Mouse (Mus musculus) ES-Bruce4 (cell line): ENCODE data around the gene Dlst. TPM values are rescaled to one million over a fixed set of nuclear protein-coding genes. Genes with fewer than 3 reads are reported as not detected.
A peak's percentile ranks its signal among the peaks of the same experiment; 100 is the strongest.

ENCODE experiments used
- H3K27ac ChIP-seq: 2 replicates; pipeline ENCODE4 v1.5.1; 2012; ENCODE audit warnings: low read length, inconsistent platforms; ENCODE audit not compliant: insufficient read depth
- H3K27me3 ChIP-seq: 2 replicates; pipeline ENCODE4 v1.6.1; 2012; ENCODE audit warnings: mild to moderate bottlenecking, low read length, inconsistent platforms; ENCODE audit not compliant: control insufficient read depth, poor library complexity, insufficient read depth, severe bottlenecking
- H3K36me3 ChIP-seq: 2 replicates; pipeline ENCODE4 v1.6.1; 2012; ENCODE audit warnings: inconsistent platforms, mild to moderate bottlenecking, low read length, moderate library complexity; ENCODE audit not compliant: control insufficient read depth, poor library complexity, insufficient read depth, severe bottlenecking
- H3K4me1 ChIP-seq: one replicate; pipeline ENCODE4 v1.8.1; 2011; ENCODE audit warnings: low read length; ENCODE audit not compliant: control insufficient read depth, insufficient read depth
- H3K4me3 ChIP-seq: 2 replicates; pipeline ENCODE4 v1.5.1; 2011; ENCODE audit warnings: low read depth, mild to moderate bottlenecking, low read length
- H3K9ac ChIP-seq: 2 replicates; pipeline ENCODE4 v1.6.1; 2012; ENCODE audit warnings: low read depth, mild to moderate bottlenecking, inconsistent platforms; ENCODE audit not compliant: poor library complexity, severe bottlenecking
- H3K9me3 ChIP-seq: replicated peaks from 2 replicates; pipeline ENCODE4 v1.6.1; 2012; ENCODE audit warnings: mild to moderate bottlenecking, low read length, inconsistent platforms; ENCODE audit not compliant: control insufficient read depth, poor library complexity, insufficient read depth, severe bottlenecking
- CTCF ChIP-seq: IDR thresholded peaks from one replicate; pipeline ENCODE4 v1.8.1; 2011; ENCODE audit warnings: low read depth, low read length
- EP300 ChIP-seq: IDR thresholded peaks from 2 replicates; pipeline ENCODE4 v1.6.1; 2011; ENCODE audit warnings: low read depth, low read length; ENCODE audit not compliant: insufficient read depth
- POLR2A ChIP-seq: IDR thresholded peaks from one replicate; pipeline ENCODE4 v1.8.1; 2011; ENCODE audit warnings: low read length; ENCODE audit not compliant: insufficient read depth
- polyA plus RNA-seq: library from polyadenylated mRNA; stranded (reverse); fragments of >200 nt; gene quantifications from 2 replicates; pipeline ENCODE4 v1.2.4, GENCODE M21; 2011; ENCODE audit warnings: low read depth; ENCODE audit not compliant: missing spikeins, insufficient read depth, insufficient read length

Gene Dlst
- polyA plus RNA-seq, result 139 and 147 TPM in 2 replicates

GRCm38 (mm10) chr12:85110698-85111592, at the start of gene Dlst, which contains the start of gene Prox2:
Gene Dlst (plus strand): TSS chr12:85110833.
Gene Prox2 (minus strand): TSS chr12:85110759.
- Histone ChIP-seq H3K9ac (peak within 1 kb of the TSS; percentile 83), H3K27me3 (no peaks in the 10 kb centered on the region), H3K4me1 (no peaks in the 10 kb centered on the region), H3K27ac (no peak within 1 kb of the TSS), H3K4me3 (peak within 1 kb of the TSS; percentile 85), H3K36me3 (peaks cover 4% of the 10 kb centered on the region), H3K9me3 (no peaks in the 10 kb centered on the region)
- TF ChIP-seq EP300 (no peak), POLR2A (no peak), CTCF (no peak)

GRCm38 (mm10) chr12:85071043-85071442, 39.6 kb upstream of the Dlst start:
- Histone ChIP-seq H3K36me3 (peaks cover 18% of the 10 kb centered on the region), H3K27ac (no peak overlapping the region)
- TF ChIP-seq CTCF, result no peak
- no peak for TF ChIP-seq EP300
- no peak for TF ChIP-seq POLR2A

GRCm38 (mm10) chr12:85077100-85077499, 33.5 kb upstream of the Dlst start:
- Histone ChIP-seq H3K4me3 (no peak overlapping the region), H3K27me3 (no peaks in the 10 kb centered on the region), H3K9me3 (0 out of 2 replicates have a peak, but pooled peaks cover 4% of the 10 kb centered on the region), H3K36me3 (peaks cover 2% of the 10 kb centered on the region), H3K9ac (no peak overlapping the region), H3K4me1 (no peaks in the 10 kb centered on the region), H3K27ac (no peak overlapping the region)
- TF ChIP-seq EP300, result no peak
- TF ChIP-seq CTCF, result no peak
- no peak for TF ChIP-seq POLR2A

More at GRCm38 (mm10) chr12:85071043-85071442, 39.6 kb upstream of the Dlst start:
- Histone ChIP-seq H3K9me3 (no peaks in the 10 kb centered on the region), H3K4me1 (no peaks in the 10 kb centered on the region), H3K27me3 (no peaks in the 10 kb centered on the region), H3K4me3 (no peak overlapping the region), H3K9ac (no peak overlapping the region)

GRCm38 (mm10) chr12:85084257-85084656, 26.4 kb upstream of the Dlst start:
- no peaks in the 10 kb centered on the region for H3K36me3 ChIP-seq
- TF ChIP-seq CTCF (no peak), EP300 (no peak), POLR2A (no peak)
- no peak overlapping the region for H3K4me3 ChIP-seq
- H3K9ac ChIP-seq, result no peak overlapping the region
- H3K9me3 ChIP-seq, result 0 out of 2 replicates have a peak, but pooled peaks cover under 1% of the 10 kb centered on the region
- no peaks in the 10 kb centered on the region for H3K4me1 ChIP-seq
- no peaks in the 10 kb centered on the region for H3K27me3 ChIP-seq
- H3K27ac ChIP-seq, result no peak overlapping the region

GRCm38 (mm10) chr12:85084941-85085340, 25.7 kb upstream of the Dlst start:
- no peaks in the 10 kb centered on the region for H3K4me1 ChIP-seq
- TF ChIP-seq EP300, result no peak
- no peak for TF ChIP-seq CTCF
- TF ChIP-seq POLR2A, result no peak
- no peak overlapping the region for H3K27ac ChIP-seq
- no peaks in the 10 kb centered on the region for H3K27me3 ChIP-seq
- no peaks in the 10 kb centered on the region for H3K36me3 ChIP-seq
- no peaks in the 10 kb centered on the region for H3K9me3 ChIP-seq
- no peak overlapping the region for H3K4me3 ChIP-seq
- H3K9ac ChIP-seq, result no peak overlapping the region

GRCm38 (mm10) chr12:85087845-85088244, 22.8 kb upstream of the Dlst start:
- H3K9ac ChIP-seq, result no peak overlapping the region
- H3K4me3 ChIP-seq, result no peak overlapping the region
- no peaks in the 10 kb centered on the region for H3K4me1 ChIP-seq
- H3K36me3 ChIP-seq, result no peaks in the 10 kb centered on the region
- H3K9me3 ChIP-seq, result no peaks in the 10 kb centered on the region
- H3K27ac ChIP-seq, result no peak overlapping the region
- TF ChIP-seq EP300, result no peak
- no peak for TF ChIP-seq CTCF
- no peak for TF ChIP-seq POLR2A
- H3K27me3 ChIP-seq, result no peaks in the 10 kb centered on the region
